Mouse (Mus musculus) neural tube, embryonic 13.5 days (tissue): ENCODE results near the gene Nhlrc2. TPM values are rescaled to one million over a fixed set of nuclear protein-coding genes. Genes with fewer than 3 reads are reported as not detected.
"Not testable (repeated sequence)": the region's sequence is repeated elsewhere in the genome, so short reads cannot be mapped to it uniquely, and the experiment has no call there.

ENCODE experiments used
- ATAC-seq: fragments of 200-750 bp; cut with Nextera tagmentation; 2 replicates; pipeline ENCODE4 v1.8.0; 2017; ENCODE audit warnings: low read depth, mild to moderate bottlenecking, moderate TSS enrichment, moderate library complexity
- H3K27ac ChIP-seq: fragments of 300-500 bp; sonication (generic); replicated peaks from 2 replicates; pipeline ENCODE4 v1.5.1; 2015; ENCODE audit warnings: moderate library complexity, mild to moderate bottlenecking, inconsistent platforms
- H3K27me3 ChIP-seq: fragments of 300-500 bp; sonication (generic); 2 replicates; pipeline ENCODE4 v1.6.1; 2015; ENCODE audit warnings: mild to moderate bottlenecking, inconsistent platforms
- H3K36me3 ChIP-seq: fragments of 300-500 bp; sonication (generic); 2 replicates; pipeline ENCODE4 v1.6.1; 2015; ENCODE audit warnings: mild to moderate bottlenecking, inconsistent platforms
- H3K4me1 ChIP-seq: fragments of 300-500 bp; sonication (generic); replicated peaks from 2 replicates; pipeline ENCODE4 v1.6.1; 2015; ENCODE audit warnings: inconsistent platforms
- H3K4me2 ChIP-seq: fragments of 300-500 bp; sonication (generic); 2 replicates; pipeline ENCODE4 v1.6.1; 2015; ENCODE audit warnings: inconsistent platforms, mild to moderate bottlenecking, moderate library complexity
- H3K4me3 ChIP-seq: fragments of 300-500 bp; sonication (generic); 2 replicates; pipeline ENCODE4 v1.5.1; 2015; ENCODE audit warnings: mild to moderate bottlenecking, inconsistent platforms
- H3K9ac ChIP-seq: fragments of 300-500 bp; sonication (generic); 2 replicates; pipeline ENCODE4 v1.6.1; 2015; ENCODE audit warnings: moderate library complexity, mild to moderate bottlenecking, inconsistent platforms
- H3K9me3 ChIP-seq: fragments of 300-500 bp; sonication (generic); 2 replicates; pipeline ENCODE4 v1.6.1; 2016; ENCODE audit warnings: inconsistent platforms
- WGBS: fragments of 180-500 bp; shearing (Covaris S2); methylation state at CpG from one replicate; pipeline ENCODE4 v1.1.7; 2015; 5-methylcytosine and 5-hydroxymethylcytosine counted together
- polyA plus RNA-seq: library from polyadenylated mRNA; unstranded; fragments of >200 nt; fragmentation: Nextera tagmentation; extraction: Ambion mirVana; gene quantifications from 2 replicates; pipeline ENCODE4 v1.2.1, GENCODE M21; 2015

Nhlrc2 gene
- polyA plus RNA-seq, result 8.7 and 9.0 TPM in 2 replicates

DNA sequence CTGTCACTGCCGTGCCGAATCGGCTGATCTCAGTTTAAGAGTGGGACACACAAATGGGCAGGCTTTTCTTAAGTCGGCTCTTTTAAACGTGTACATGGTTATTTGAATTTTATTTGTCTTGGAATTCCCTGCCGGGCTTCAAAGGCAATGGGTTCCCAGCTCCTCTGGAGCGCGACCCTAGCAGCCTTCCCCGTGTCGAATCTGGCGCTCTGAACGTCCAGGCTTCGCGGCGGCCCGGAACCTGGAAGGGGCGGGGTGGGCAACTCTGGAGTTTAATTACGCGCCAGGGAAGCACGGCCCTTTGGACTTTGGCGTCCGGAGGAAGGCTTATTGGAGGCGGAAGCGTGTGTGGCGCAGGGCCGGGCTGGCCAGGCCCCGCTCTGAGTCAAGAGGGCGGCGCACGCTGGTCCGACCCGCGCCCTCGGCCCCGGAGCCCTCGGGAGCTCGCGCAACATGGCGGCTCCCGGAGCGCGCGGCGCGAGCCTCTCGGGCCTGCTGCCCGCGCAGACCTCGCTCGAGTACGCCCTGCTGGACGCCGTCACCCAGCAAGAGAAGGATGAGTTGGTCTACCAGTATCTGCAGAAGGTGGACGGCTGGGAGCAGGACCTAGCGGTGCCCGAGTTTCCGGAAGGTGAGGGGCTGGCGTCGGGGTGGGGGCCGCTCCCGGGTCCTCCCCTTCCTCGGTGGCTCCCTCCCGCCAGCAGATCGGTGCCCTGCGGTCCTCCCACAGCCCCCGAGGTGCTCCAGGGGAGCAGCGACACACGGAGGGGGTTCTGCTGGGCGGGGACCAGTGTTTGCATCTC, at the start of gene Nhlrc2:
Nhlrc2 (plus strand) TSS at position 32 of the 803 bp plus-strand sequence.
- H3K9ac ChIP-seq, result peak within 1 kb of the TSS; percentile 90
- no peaks in the 10 kb centered on the region for H3K9me3 ChIP-seq
- peaks cover 30% of the 10 kb centered on the region for H3K36me3 ChIP-seq
- WGBS, result under 1% methylated on average over 69 of the region's 69 CpGs
- peak within 1 kb of the TSS; percentile 96 for H3K27ac ChIP-seq
- H3K4me1 ChIP-seq, result peaks cover 23% of the 10 kb centered on the region
- H3K4me3 ChIP-seq, result peak within 1 kb of the TSS; percentile 77
- peak within 1 kb of the TSS; percentile 80 for H3K4me2 ChIP-seq
- no peaks in the 10 kb centered on the region for H3K27me3 ChIP-seq
- ATAC-seq, result peak; percentile 92

DNA sequence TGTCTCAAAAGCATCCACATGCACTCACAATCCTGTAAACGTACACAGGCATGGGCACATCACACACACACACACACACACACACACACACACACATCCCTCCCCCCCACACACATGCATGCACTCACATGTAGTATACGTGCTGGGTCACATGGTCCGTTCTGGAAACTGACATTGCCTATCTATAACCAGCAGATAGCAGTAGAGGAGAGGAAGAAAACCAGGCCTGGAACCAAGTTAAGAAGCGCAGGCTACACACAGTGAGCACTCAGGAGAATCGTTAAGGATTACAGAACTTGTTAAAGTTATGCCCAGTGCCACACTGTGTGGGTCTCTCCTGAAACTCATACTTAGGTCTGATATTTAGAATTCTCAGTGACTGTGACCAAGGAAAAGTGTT, 45.0 kb upstream of the Nhlrc2 start:
- H3K27ac ChIP-seq, H3K4me1 ChIP-seq, H3K4me3 ChIP-seq, H3K9me3 ChIP-seq, H3K4me2 ChIP-seq, H3K9ac ChIP-seq, H3K27me3 ChIP-seq, ATAC-seq, H3K36me3 ChIP-seq: not testable (repeated sequence)
- no CpG with 5 or more reads among the region's 5 CpGs for WGBS

- not testable (repeated sequence) for H3K4me3 ChIP-seq, H3K27ac ChIP-seq, H3K4me2 ChIP-seq, H3K27me3 ChIP-seq, H3K9me3 ChIP-seq, H3K9ac ChIP-seq, ATAC-seq, H3K36me3 ChIP-seq, H3K4me1 ChIP-seq
- no CpG with 5 or more reads among the region's 5 CpGs for WGBS
These were observed 44.5 kb upstream of the Nhlrc2 start for GRCm38 (mm10) chr19:56503525-56503924.

DNA sequence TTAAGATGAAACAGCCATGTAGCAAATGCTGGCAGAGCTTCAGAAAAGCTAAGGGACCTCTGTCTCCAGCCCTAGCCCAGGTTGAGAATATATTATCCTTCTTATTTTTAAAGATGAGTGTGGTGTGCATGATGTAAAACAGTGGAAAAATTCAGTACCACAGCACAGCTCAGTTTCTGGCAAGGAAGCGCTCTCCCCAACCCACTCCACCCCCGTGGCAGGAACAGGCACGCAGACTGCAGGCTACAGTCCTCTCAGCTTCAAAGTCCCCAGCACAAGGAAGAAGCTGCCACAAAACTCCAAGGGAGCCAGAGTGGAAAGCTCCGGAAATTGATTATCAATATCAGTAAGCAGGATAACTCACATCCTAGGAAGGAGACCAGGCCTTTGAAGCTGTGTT, 36.9 kb upstream of the Nhlrc2 start:
- H3K36me3 ChIP-seq, H3K4me1 ChIP-seq, H3K9me3 ChIP-seq, ATAC-seq, H3K4me2 ChIP-seq, H3K27me3 ChIP-seq, H3K27ac ChIP-seq, H3K4me3 ChIP-seq, H3K9ac ChIP-seq: not testable (repeated sequence)
- no CpG with 5 or more reads among the region's 4 CpGs for WGBS

DNA sequence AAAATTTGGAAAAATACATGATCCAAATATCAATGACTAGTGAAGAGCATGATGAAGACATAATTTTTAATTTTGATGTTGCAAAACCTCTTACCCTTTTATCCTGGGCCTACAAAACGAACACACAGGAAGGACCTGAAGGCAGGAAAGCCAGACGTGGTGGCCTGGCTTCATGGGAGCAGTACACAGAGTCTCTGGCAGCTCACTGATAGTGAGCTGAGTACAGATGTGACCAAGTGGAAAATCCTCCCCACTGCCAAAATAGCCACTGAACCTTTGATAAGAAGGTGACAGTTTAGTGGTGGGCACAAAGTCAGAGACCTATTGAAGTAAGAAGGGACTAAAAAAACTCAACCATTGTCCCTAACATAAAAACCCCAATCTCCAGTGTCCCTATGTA, 34.5 kb upstream of the Nhlrc2 start:
- H3K4me3 ChIP-seq, H3K4me1 ChIP-seq, H3K27ac ChIP-seq, H3K9me3 ChIP-seq, ATAC-seq, H3K4me2 ChIP-seq, H3K36me3 ChIP-seq, H3K9ac ChIP-seq, H3K27me3 ChIP-seq: not testable (repeated sequence)
- no CpG with 5 or more reads among the region's 2 CpGs for WGBS

DNA sequence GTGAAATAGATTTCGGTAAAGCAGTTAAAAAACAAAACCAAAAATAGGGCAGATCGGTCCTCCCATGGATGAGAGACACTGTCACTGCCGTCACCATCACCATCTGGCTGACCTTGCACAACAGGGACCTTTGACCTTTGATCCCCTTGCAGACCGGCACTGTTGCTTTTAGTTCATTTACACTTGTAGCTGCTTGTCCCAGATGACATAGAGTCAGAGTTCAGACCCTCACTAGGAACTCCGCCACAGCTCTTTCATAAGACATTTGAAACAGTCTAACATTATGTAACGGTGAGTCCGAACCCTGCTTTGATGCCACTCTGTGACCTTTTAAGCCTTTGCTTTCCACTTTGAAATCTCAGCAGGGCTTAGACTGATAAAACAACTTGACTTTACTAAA, 28.7 kb upstream of the Nhlrc2 start:
- H3K4me2 ChIP-seq, result not testable (repeated sequence)
- WGBS, result no CpG with 5 or more reads among the region's 7 CpGs

GRCm38 (mm10) chr19:56530529-56530928, 17.5 kb upstream of the Nhlrc2 start:
- H3K36me3 ChIP-seq, ATAC-seq, H3K4me3 ChIP-seq, H3K9ac ChIP-seq, H3K27ac ChIP-seq, H3K4me1 ChIP-seq, H3K4me2 ChIP-seq, H3K9me3 ChIP-seq, H3K27me3 ChIP-seq: not testable (repeated sequence)
- WGBS, result no CpG with 5 or more reads among the region's 11 CpGs

More for the DNA sequence above, 28.7 kb upstream of the Nhlrc2 start:
- H3K27ac ChIP-seq, H3K4me1 ChIP-seq, ATAC-seq, H3K9ac ChIP-seq, H3K4me3 ChIP-seq, H3K9me3 ChIP-seq, H3K27me3 ChIP-seq, H3K36me3 ChIP-seq: not testable (repeated sequence)

DNA sequence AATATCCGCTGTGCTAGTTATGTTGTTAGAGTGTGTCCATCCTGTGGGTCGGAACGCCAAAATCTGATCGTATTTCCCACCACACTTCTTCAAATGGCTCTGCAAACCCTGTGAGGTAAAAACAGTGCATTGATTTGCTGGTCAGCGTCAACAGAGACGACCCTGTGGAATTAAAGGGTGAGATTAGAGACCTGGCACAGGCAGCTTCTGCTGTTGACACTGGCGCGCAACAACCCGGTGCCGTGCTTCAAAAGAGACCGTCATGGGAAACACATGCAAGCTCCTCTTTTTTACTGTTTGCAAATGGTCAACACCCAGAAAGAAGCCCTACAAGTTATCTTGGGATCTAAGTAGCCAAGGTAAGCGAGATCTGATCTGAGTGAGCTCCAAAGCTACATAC, 16.8 kb upstream of the Nhlrc2 start:
- Histone ChIP-seq H3K4me2 (no peak overlapping the region), H3K27ac (no peak overlapping the region), H3K36me3 (peaks cover 13% of the 10 kb centered on the region), H3K4me1 (no peaks in the 10 kb centered on the region), H3K4me3 (no peak overlapping the region), H3K9ac (no peak overlapping the region), H3K9me3 (no peaks in the 10 kb centered on the region), H3K27me3 (no peaks in the 10 kb centered on the region)
- WGBS, result 94% methylated on average over 12 of the region's 12 CpGs
- ATAC-seq, result no peak

- Histone ChIP-seq H3K4me2 (no peak overlapping the region), H3K9me3 (no peaks in the 10 kb centered on the region), H3K27me3 (no peaks in the 10 kb centered on the region), H3K4me1 (no peaks in the 10 kb centered on the region), H3K4me3 (no peak overlapping the region), H3K36me3 (peaks cover 20% of the 10 kb centered on the region), H3K27ac (no peak overlapping the region), H3K9ac (no peak overlapping the region)
- 92% methylated on average over 14 of the region's 14 CpGs for WGBS
- ATAC-seq, result no peak
These were observed 14.6 kb upstream of the Nhlrc2 start for GRCm38 (mm10) chr19:56533291-56534071.

- WGBS, result 88% methylated on average over 3 of the region's 3 CpGs
- no peak overlapping the region for H3K27ac ChIP-seq
- no peak overlapping the region for H3K4me2 ChIP-seq
- H3K9ac ChIP-seq, result no peak overlapping the region
- no peaks in the 10 kb centered on the region for H3K4me1 ChIP-seq
- peaks cover 23% of the 10 kb centered on the region for H3K36me3 ChIP-seq
- H3K27me3 ChIP-seq, result no peaks in the 10 kb centered on the region
- ATAC-seq, result no peak
- H3K9me3 ChIP-seq, result no peaks in the 10 kb centered on the region
- H3K4me3 ChIP-seq, result no peak overlapping the region
These were observed 13.7 kb upstream of the Nhlrc2 start for GRCm38 (mm10) chr19:56534337-56534736.

DNA sequence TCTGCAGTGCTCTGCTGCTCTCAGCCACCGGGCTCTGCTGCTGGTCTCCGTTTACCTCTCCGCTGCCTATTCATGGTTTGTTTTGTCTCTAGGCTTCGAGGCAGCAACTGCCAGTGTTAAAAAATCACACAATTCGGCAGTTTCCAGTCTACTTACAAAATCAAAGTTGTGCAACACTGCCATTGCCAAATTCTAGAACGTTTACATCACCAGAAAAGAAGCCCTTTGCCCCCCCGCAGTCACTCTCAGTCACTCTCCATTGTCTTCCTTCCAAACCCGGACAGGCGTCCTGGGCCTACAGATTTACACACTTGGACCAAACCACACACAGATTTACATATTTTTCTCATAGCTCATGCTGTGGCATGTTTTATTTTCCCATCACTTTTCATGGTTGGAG, 13.0 kb upstream of the Nhlrc2 start:
- H3K4me1 ChIP-seq, result no peaks in the 10 kb centered on the region
- H3K9me3 ChIP-seq, result no peaks in the 10 kb centered on the region
- 64% methylated on average over 9 of the region's 9 CpGs for WGBS
- no peak overlapping the region for H3K9ac ChIP-seq
- H3K4me3 ChIP-seq, result no peak overlapping the region
- peaks cover 25% of the 10 kb centered on the region for H3K36me3 ChIP-seq
- H3K27ac ChIP-seq, result no peak overlapping the region
- no peaks in the 10 kb centered on the region for H3K27me3 ChIP-seq
- no peak for ATAC-seq
- H3K4me2 ChIP-seq, result no peak overlapping the region

DNA sequence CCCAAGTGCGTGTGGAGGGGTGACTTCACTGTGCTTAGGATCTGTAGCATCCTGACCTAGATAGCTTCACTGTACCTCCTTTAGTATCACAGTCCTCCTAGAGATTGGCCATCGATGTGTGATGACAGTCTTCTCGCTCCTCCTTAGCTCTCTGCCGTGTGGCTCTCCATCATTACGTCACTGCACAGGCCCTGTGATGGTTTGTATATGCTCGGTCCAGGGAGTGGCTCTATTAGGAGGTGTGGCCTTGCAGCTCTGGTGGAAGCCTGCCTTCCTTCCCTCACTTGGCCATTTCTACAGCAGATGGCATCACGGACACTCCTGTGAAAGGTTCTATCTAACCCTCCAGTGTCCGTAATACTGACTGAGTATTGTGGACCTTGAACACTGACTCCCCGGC, 12.3 kb upstream of the Nhlrc2 start:
- H3K36me3 ChIP-seq, result peaks cover 30% of the 10 kb centered on the region
- H3K4me1 ChIP-seq, result no peaks in the 10 kb centered on the region
- H3K4me2 ChIP-seq, result no peak overlapping the region
- H3K9me3 ChIP-seq, result no peaks in the 10 kb centered on the region
- no peak overlapping the region for H3K4me3 ChIP-seq
- no peaks in the 10 kb centered on the region for H3K27me3 ChIP-seq
- H3K9ac ChIP-seq, result no peak overlapping the region
- ATAC-seq, result no peak
- no peak overlapping the region for H3K27ac ChIP-seq
- 91% methylated on average over 9 of the region's 9 CpGs for WGBS
